7 mouse cellular contexts compared by ENCODE assay signal in genomic region chr4:133117556-133118411, GRCm38 (mm10). TPM values are rescaled to one million over a fixed set of nuclear protein-coding genes. Genes with fewer than 3 reads are reported as not detected.
DNase-seq lines count a peak whose midpoint lies in the region; ATAC-seq and TF ChIP-seq lines count a peak whose summit lies in the region.

No protein-coding gene starts in this region.

- H3K27me3 ChIP-seq in hindbrain, postnatal 0 days (ENCODE audit: insufficient read depth, low read length): no peaks in the 10 kb centered on the region
- H3K27me3 ChIP-seq in liver, embryonic 12.5 days (replicated peaks): no peaks in the 10 kb centered on the region; the same call in 1 of the 2 replicates

- DNase-seq in adrenal gland, adult 18-20 months (ENCODE audit: low spot score in 2 of 2): peak; percentile 60 to 63
- peak; percentile 86 to 89 for DNase-seq in cerebellum, postnatal 14 days
- peak; percentile 93 for DNase-seq in gastrocnemius, postnatal 25 days
- DNase-seq in hindbrain, postnatal 0 days (ENCODE audit: low spot score): peak; percentile 76
- DNase-seq in naive thymus-derived CD4-positive, alpha-beta T cell, adult 2 months (ENCODE audit: low read depth): peak; percentile 27
- peak; percentile 69 to 84 for DNase-seq in urinary bladder, postnatal 36 days (ENCODE audit: low spot score in 2 of 2)

- no peaks in the 10 kb centered on the region for H3K36me3 ChIP-seq in hindbrain, postnatal 0 days (ENCODE audit: insufficient read depth, low read length)
- no peaks in the 10 kb centered on the region for H3K36me3 ChIP-seq in liver, embryonic 12.5 days

- TF ChIP-seq CTCF in hindbrain, postnatal 0 days (IDR thresholded peaks at IDR 0.05; ENCODE audit: low read depth): no peak

- H3K4me1 ChIP-seq in hindbrain, postnatal 0 days (ENCODE audit: insufficient read depth, low read length): peaks cover 8% of the 10 kb centered on the region
- peaks cover 31% of the 10 kb centered on the region for H3K4me1 ChIP-seq in liver, embryonic 12.5 days

- H3K27ac ChIP-seq in hindbrain, postnatal 0 days: peak overlapping the region; percentile 88
- H3K27ac ChIP-seq in liver, embryonic 12.5 days: peak overlapping the region; percentile 80

- peak; percentile 71 for ATAC-seq in hindbrain, postnatal 0 days
- 0 out of 2 replicates have a peak, but pooled peaks have one; percentile 22 for ATAC-seq in liver, embryonic 12.5 days

- no peak overlapping the region for H3K4me3 ChIP-seq in hindbrain, postnatal 0 days (ENCODE audit: low read length)
- no peak overlapping the region for H3K4me3 ChIP-seq in liver, embryonic 12.5 days

- H3K4me2 ChIP-seq in hindbrain, postnatal 0 days (ENCODE audit: low read depth, low read length): peak overlapping the region; percentile 30
- H3K4me2 ChIP-seq in liver, embryonic 12.5 days: peak overlapping the region; percentile 27

- WGBS in hindbrain, postnatal 0 days: 13% methylated on average over 18 of the region's 18 CpGs
- WGBS in liver, embryonic 12.5 days (ENCODE audit: insufficient replicate concordance): 33% methylated on average over 18 of the region's 18 CpGs

- H3K9ac ChIP-seq in hindbrain, postnatal 0 days (replicated peaks; ENCODE audit: low read length): peak overlapping the region; percentile 21; the same call in 1 of the 2 replicates
- peak overlapping the region; percentile 6; the same call in 1 of the 2 replicates for H3K9ac ChIP-seq in liver, embryonic 12.5 days

- H3K9me3 ChIP-seq in hindbrain, postnatal 0 days (ENCODE audit: low read length): no peaks in the 10 kb centered on the region
- no peaks in the 10 kb centered on the region for H3K9me3 ChIP-seq in liver, embryonic 12.5 days (replicated peaks)

RNA-seq across cellular contexts. Expression of gene Wasf2, which starts 12.5 kb away (rescaled TPM):
- total RNA-seq in adrenal gland, adult 18-20 months (2021): 100 to 1,000 TPM in 1 of 2 experiments, 10 to 100 TPM in 1; 97.5 to 102 TPM
- total RNA-seq in gastrocnemius, postnatal 25 days (2021): 10 to 100 TPM; 33.8 to 39.7 TPM
- total RNA-seq in hindbrain, postnatal 0 days (2014; rRNA removed): 14.1 and 14.7 TPM in 2 replicates
- polyA plus RNA-seq in hindbrain, postnatal 0 days (2015; fragmentation: Nextera tagmentation; extraction: Ambion mirVana): 27.5 and 32.3 TPM in 2 replicates
- polyA plus RNA-seq in liver, embryonic 12.5 days (2016; fragmentation: Nextera tagmentation; extraction: Ambion mirVana): 35.9 and 42.2 TPM in 2 replicates

Comparison
In these comparisons a context has a peak if more than half of its experiments do, and no peak if none do; other contexts are left out.
1. DNase-seq: peak in every context shown above with its lines; median percentile 93 in gastrocnemius, postnatal 25 days; 88 in cerebellum, postnatal 14 days; 76 in urinary bladder, postnatal 36 days; 76 in hindbrain, postnatal 0 days; 62 in adrenal gland, adult 18-20 months; 27 in naive thymus-derived CD4-positive, alpha-beta T cell, adult 2 months.